Mouse (Mus musculus): ENCODE results near the gene Zfp36l2.

DNA sequence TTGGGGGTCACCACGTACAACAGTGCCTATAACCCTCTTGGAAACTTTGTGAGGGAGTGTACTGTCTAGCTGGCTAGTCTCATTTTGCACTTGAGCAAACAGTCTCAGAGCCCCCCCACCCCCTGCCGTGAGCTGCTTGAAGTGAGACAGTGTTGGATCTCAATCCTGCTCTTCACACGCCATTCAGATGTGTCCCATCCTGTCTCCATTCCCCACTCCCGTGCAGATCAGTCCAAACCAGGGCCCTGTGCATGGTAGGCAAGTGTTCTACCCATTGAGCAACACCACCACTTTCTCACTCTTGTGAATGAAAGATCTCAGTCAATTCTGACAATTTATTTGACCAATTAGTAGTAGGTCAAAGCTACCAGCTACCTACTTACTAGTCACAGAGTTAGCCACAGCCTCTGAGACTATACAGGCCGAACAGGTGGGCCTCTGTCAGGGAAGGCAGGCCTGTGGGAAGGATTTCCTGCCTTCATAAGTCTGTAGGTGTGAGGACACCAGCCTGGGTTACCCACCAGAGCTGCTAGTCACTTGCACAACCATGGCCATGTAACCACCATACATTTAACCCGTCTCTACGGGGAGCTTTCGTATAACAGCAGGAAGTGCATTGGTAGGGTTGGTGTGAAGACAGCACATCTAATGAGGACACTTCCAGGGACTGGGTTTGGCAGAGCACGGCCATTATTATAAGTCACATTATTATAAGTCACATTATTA, 21.4 kb downstream of the Zfp36l2 start:
- TF ChIP-seq CTCF (IDR thresholded peaks at IDR 0.05; ENCODE audit: control insufficient read depth, insufficient read depth, insufficient replicate concordance, low read depth, low read length) (no peak), POLR2A (IDR thresholded peaks at IDR 0.05; ENCODE audit: control insufficient read depth, low read depth, low read length) (no peak)
